Mouse (Mus musculus) cerebellum, adult 9-10 months (tissue): ENCODE results near the gene Vmn1r62.
"Not testable (repeated sequence)": the region's sequence is repeated elsewhere in the genome, so short reads cannot be mapped to it uniquely, and the experiment has no call there.

Experiments used
- DNase-seq: peaks from one replicate; pipeline ENCODE4 v3.0.0; 2022

The Vmn1r62 gene

GRCm38 (mm10) chr7:5673331-5673730, at the start of gene Vmn1r62:
TSS of gene Vmn1r62 (plus strand) at chr7:5673631.
- DNase-seq, result not testable (repeated sequence)
